Mouse (Mus musculus): ENCODE results near the gene Ccdc50. TPM values are rescaled to one million over a fixed set of nuclear protein-coding genes. Genes with fewer than 3 reads are reported as not detected.

The Ccdc50 gene
- total RNA-seq (2015) (196 and 199 TPM in 2 replicates), total RNA-seq (2017) (173 and 186 TPM in 2 replicates)

DNA sequence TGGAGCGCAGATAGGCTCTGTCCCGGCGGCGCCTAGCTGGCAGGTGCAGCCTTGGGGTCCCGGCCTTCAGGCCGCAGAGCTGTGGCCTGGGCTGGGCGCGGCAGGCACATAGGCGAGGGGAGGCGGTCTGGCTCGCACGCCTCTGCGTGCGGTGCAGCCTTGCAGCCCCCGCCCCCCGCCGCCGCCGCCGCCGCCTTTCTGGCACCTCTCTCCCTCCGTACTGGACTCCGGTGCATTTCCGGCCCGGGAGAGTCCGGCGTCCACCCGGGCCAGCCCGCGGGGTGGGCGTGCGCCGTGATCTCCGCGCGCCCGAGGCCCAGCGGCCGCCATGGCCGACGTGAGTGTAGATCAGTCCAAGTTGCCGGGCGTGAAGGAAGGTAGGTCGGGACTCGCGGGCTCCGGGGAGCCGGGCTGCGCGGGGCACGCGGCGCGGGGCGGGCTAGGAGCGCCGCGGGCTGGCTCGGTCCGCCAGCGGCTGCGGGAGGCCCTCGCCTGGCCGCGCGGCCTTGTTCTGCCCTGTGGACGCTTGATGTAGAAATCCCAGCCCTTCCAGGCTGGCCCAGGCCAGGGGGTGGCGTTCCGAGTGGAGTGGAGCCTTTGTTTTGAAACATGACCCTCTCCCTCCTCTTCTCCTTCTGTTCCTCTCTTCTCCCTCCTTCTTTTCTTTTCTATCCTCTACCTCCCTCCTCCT lies at the start of gene Ccdc50:
Gene Ccdc50, plus strand, starts transcription at position 109 of the 691 bp plus-strand sequence.
- peak; percentile 84 for ATAC-seq (ENCODE audit: poor library complexity, severe bottlenecking)

DNA sequence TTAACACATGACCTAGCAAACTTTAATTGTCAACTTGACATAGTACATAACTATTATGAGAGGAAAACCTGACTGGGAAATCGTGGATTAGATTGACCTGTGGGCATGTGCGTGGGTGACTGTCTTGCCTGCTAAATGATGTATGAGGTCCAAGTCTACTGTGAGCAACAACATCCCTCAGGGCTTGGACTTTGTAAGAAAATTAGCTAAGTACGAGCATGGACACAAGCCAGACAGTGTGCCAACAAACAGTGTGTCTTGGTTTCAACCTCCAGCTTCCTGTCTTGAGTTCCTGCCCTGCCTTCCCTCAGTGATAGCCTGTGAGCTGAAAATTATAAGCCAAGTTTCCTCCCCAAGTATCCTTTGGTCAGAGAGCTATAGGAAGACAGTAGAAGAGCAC lies 41.1 kb upstream of the Ccdc50 start:
- ATAC-seq (ENCODE audit: poor library complexity, severe bottlenecking) = no peak

DNA sequence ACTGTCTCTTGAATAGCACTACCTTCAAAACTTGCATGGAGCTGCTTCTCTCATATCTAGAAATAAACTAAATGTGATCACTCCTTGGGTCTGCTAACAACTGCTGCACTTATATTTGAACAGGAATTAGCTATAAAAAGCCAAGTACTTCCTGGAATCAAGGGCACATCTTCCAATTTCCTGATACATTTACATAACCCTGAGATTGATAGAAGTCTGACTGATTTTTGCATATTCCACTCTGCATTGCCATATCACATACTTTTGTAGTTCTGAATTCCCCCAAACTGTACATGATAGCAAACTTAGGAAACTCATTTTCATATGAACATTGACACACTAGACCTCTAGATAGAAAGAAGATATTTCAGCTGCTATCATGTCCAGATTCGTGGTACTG lies 40.3 kb upstream of the Ccdc50 start:
- no peak for ATAC-seq (ENCODE audit: poor library complexity, severe bottlenecking)

DNA sequence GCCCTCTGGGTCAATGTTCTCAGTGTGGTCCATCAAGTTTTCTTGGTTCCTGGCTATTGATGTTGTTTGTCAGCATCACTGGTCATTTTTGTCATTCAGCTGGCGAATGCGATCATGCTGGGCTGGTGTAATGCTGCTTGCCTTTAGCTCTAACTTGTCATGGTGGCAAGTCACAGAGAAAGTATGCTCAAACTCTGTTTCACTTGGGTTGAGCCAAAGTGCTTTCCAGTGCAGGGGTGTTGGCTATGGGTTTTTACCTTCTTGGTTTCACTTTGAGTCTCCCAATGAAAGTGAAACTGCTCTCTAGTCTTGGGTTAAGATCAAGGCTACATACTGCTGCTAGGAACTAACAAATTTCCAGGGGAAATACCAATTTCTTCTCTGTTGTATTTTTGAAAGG lies 39.4 kb upstream of the Ccdc50 start:
- ATAC-seq (ENCODE audit: poor library complexity, severe bottlenecking) = peak; percentile 89

DNA sequence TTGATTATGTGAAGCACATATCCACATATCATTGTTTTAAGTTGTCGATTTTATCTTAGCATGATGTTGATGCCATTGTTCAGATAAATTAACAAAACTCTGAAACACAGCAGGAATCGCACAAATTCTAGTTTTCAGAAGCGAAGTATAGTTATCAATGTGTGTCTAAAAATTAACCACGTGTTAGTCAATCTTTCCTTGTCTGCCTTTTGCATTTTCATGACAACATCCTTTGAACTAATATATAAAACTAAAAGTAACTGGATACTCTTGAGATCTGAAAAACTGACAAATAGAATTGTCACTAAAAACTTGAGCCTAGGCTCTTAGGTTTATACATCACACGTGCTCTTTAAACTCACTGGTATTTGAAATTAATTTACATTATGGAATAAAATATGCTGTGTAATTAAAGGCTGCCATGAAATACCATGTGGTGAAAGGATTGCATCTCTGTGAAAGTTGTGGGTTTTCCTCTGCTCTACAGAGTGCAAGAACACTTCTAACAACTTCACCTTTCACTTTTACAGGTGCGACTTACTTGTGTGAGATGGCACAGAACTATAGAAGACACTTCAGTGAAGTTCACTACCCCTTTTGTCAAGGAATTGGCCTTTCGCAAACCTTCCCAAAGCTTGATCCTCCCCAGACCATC lies 38.7 kb upstream of the Ccdc50 start:
- ATAC-seq (ENCODE audit: poor library complexity, severe bottlenecking) = no peak

DNA sequence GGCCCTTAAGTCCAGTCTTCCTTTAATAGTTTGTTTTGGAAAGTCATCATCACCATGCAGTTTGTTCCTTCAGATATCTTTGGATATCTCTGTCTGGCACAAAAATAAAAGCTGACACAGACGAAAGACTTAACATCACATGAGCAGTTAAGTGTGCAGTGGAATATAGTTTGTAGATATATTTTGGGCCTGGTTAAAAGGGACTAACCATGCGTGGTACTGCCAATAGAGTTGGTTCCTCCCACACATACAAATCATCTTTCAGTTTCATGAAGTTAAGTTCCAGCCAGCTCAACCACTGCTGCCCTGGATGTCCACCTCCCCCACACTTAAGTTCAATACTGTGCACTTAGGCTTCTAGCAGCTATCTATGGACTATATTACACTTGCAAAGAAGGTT lies 34.2 kb upstream of the Ccdc50 start:
- no peak for ATAC-seq (ENCODE audit: poor library complexity, severe bottlenecking)

DNA sequence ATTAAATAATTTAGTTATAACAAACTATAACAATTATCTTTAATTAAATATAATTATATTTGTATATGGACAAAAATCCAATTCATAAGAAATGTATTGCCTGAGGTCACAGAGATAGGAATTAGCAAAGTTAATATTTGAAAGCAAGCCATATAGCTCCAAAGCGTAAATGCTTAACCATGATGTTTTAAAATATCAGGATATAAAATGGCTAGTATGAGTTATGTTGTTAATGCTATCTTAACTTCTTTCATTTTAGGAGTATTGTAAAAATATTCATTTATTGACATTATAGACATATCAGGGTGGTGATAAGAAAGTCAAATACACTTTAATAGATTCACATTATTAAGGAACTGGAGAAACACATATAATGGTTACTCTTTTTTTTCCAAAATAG lies 28.6 kb upstream of the Ccdc50 start:
- ATAC-seq (ENCODE audit: poor library complexity, severe bottlenecking) = no peak

DNA sequence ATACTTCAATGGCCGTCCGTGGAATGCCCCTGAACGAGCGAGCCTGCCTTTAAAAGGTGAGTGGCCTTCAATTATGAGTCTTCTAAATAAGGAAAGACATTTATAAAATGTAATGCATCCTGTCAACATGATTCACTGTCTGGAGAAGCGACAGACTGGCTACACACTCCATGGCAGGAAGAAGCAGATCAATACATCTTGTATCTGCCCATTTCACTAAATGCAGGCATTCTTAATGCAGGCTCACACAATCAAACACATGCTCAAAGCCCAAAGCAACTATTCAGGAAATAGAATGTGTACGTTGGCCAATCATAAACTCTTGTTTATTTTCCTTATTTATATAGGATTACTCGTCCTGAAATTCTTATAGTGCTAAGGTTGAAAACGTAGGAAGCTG lies 18.5 kb upstream of the Ccdc50 start, which contains the start of gene Uts2b:
Gene Uts2b, minus strand, starts transcription at position 49 of the 400 bp plus-strand sequence.
- no peak for ATAC-seq (ENCODE audit: poor library complexity, severe bottlenecking)

DNA sequence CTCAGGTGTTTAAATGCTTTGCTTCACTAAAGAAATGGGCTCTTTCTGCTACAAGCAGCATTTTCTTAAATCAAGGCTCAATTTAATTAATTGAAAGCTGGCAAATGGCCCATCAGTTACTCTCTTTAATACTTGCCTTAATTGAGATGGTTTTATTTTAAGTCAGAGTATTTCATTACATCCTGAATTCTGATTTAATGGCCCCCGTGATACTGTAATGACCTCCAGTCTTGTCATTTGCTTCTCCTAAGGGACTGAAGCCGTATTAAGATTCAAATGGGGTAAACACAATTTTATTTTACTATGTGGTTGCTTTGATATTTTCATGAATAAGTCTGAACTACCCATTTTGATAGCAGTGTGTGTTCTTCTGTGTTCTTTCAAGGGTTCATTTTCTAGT lies 18.0 kb upstream of the Ccdc50 start:
- no peak for ATAC-seq (ENCODE audit: poor library complexity, severe bottlenecking)

DNA sequence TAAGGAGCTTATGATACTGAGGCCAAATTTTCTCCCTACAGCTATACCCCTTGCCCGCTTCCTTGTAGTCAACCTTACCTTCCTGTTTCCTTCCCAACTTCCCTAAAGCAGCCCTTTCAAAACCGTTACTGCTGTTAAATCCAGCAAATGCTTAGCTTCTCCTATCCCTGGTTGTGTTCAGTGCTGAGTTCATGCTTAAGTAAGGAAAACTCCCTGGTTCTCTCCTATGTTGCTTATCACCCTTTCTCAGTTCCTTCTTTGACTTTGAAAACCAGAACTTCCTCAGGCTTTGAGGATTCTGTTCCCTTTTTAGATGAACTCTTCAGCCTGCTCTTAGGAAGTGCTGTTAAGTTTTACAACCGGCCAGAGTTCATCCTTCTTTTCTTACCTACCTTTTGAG lies 14.5 kb upstream of the Ccdc50 start:
- peak; percentile 92 for ATAC-seq (ENCODE audit: poor library complexity, severe bottlenecking)

DNA sequence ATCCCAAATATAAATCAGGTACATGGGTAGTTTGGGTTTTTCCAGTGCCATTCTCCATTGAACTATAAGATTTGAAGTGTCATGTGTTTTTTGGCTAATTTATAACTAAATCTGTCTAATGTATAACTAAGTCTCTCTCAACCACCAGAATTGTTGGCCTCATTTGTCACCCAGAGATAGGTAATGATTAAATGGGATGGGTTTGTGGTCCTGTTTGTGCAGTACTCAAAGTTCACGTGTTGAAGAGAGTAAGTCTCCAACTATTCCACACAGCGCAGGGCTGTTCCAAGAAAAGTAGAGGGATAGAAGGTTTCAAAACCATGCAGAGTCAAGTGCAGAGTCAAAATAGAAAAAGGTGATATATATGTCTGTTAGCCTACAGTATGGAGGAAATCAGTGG lies 13.4 kb upstream of the Ccdc50 start:
- ATAC-seq (ENCODE audit: poor library complexity, severe bottlenecking) = no peak

DNA sequence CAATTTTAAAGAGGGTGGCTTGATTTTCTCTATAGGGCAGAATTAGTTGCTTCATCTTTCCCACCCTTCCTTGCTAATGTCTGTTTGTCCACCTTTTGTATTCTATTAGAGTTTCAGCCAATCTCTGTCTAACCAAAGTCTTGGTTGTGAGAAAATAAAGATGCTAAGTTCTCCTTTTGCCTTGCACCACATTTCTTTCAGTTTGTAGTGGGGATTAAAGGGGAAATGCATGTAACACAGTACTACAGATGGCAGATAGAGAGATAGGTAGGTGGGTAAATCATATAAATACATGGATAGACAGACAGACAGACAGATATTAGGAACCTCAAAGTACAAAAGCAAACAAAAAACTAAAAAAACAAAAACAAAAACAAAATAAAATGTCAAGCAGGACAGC lies 12.1 kb upstream of the Ccdc50 start:
- peak; percentile 59 for ATAC-seq (ENCODE audit: poor library complexity, severe bottlenecking)

DNA sequence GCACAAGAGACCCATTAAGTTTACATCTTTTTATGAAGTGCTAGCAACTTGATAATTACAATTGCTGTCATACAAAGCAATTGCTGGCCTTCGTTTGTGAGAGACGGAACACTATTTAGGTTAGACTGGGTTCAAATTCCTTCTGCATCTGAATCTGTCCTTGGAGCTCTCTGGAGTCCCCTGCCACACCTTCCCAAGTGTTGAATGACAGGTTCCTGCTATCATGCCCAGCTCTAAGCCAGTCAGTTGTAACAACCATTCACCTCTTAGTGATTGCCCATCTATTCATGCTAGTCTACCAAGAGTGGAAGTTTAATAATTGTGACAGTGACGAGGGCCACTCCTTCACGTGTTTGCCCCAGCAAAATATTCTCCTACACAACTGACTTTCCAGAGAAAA lies 6.5 kb upstream of the Ccdc50 start:
- no peak for ATAC-seq (ENCODE audit: poor library complexity, severe bottlenecking)

DNA sequence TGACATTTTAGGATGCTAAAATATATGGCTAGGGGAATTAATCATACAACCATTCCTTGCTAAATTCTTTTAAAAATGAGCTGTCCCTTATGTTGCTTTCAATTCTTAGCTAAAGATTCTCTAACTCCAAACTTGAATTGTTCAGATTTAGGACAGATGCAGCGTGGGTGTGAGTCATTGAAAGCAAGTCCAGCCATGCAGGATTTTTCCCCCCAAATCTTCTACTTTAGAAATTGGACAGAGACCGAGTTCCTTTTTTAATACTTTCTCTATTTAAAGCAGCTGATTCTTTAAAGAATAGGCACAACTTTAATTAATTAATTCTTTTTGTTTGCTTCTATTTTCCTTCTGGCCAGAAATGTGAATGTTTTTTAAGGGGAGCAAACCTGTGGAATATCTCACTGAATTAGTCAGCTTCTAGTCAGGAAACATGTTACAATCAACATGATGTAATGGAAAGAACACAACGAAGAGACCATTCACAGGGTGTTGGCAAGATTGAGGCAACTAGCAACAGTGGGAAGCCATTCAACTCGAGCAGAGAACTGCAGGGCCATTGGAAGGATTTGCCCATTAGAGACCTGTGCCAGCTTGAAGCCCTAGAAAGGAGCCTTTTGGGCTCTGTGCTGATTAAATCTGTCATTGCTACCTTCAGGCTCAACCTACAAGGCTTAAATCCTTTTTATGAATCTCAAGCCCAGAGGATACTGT lies 3.6 kb upstream of the Ccdc50 start:
- no peak for ATAC-seq (ENCODE audit: poor library complexity, severe bottlenecking)

DNA sequence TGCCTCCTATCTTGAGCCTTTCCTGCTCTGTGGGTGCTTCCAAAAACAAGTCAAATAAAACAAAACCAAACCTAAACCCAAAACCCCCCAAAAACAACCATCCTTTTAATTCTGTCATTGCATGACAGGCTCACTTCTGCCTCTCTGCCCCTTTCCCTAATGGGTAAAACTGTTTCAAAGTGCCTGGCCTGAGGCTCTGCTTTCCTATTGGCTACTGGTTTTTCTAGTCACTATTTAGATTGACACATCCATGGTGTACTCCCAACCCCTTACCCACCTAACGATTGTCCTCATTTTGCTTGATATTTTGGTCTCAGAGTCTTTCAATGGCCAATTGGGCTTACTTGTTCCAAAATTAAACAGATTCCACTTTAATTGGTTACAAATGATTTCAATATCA lies 3.0 kb upstream of the Ccdc50 start:
- no peak for ATAC-seq (ENCODE audit: poor library complexity, severe bottlenecking)

DNA sequence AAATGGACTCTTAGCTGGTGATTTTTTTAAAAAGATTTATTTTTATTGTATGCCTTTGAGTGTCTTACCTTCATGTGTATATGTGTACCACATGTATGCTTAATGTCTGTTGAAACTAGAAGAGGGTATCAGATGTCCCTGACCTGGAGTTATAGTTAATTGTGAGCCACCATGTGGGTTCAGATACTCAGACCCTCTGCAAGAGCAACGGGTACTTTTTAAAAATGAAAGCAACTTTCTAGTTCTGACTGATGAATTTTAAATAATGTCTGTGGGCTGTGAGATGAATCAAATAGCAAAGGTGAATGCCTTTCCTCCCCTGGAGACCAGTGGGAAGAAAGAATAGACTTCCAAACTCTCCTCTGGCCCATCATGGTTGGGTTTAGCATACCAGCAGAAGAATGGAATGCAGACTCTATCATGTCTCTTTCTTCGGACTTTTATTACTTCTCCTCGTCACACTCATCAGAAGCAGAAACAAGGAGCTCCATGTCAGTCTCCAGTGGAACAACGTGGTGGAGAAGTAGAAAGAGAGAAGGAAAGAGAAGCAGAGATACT lies 1.7 kb upstream of the Ccdc50 start:
- ATAC-seq (ENCODE audit: poor library complexity, severe bottlenecking) = no peak

DNA sequence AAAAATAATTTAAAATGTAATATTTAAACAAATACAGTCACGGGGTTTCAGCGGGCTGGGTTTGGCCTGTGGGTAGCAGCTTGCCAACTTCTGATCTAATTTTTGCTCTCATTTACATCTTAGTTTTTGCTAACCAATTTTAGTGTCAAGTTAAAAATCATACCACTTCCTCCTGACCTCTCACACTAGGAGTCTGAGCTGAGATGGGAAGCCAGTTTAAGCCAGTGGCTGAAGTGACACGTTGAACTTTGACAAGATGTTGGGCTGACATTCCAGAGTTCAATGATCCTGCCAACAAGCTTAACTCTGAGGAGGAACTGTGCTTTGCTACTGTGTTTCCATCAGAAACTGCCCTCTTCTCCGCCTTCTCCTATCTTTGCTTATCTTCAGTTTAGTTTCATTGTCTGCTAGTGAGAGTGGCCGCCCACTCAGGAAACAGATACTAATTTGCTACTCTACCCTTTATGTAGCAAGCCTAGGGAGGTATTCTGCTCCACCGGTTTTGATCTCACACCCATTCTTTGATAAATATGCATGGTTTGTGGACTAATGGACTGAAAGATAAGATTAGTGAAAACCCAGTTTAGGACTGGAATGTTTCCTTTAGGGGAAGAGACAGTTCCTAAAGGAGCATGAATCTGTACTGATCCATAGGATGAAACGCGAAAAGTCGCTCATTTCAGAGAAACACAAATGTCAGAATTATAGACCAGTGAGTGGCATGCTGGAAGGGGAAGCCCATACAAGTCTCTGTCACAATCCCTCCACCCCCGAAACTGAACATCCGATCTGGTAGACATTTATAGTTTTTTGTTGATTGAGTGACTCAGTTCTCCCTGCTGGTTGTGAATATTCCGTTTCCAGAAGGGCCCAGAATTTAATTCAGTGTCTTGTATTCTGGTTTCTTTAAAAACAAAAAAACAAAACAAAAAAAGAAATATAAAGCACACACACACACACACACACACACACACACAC lies 746 bp upstream of the Ccdc50 start:
- peak; percentile 45 for ATAC-seq (ENCODE audit: poor library complexity, severe bottlenecking)

DNA sequence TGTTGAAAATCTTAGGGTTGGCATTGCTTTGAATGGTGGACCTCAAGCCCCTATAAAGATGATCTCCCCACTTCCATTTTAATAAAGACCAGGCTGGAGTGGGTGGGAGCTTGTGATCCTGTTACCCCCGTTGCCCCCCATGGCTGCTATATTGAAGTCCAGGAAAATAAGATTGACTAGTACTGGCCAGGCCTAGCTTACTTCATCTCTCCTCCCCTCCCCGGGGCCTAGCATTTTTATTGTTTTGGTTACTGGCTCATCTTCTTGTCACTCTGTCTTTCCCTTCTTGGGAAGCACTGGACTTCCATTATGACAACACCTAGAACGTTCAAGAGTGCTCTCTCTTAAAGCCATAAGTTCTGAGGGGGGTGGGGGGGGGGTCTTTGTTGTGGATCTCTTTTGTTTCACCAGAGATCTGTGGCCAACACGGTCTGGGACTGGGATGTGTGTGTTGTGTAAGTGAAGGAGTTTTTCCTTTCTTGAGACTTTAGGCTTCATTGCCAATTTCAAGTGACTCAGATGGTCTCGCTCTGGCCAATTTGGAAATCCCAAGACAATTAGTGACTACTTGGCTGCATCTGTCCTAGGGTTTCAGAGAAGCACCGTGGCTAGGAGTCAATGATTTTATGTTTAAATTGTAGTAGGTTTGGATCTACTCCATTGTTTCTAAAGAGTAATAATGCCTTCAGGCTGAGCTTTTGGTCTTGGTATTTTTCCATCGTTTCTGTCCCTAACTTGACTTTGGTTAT lies 1.0 kb downstream of the Ccdc50 start:
- ATAC-seq (ENCODE audit: poor library complexity, severe bottlenecking) = no peak

DNA sequence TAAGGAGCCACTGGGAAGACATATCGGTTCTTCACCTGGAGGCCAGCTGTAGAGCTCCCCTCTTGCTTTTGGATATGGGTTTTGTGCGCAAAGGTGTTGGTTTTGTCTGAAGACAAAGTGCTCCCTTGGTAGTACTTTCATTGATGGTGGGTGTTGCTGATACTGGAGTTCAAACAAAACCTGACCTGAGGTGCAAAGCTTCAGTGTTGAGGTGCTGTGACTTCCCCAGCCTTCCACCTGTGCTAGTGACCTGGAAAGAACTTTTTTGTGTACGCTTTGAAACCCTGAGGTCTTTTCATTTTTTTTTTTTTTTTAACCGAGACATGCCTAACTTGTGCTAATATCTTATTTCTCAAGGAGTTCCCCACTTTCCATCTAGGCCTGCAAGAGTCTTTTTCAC lies 1.6 kb downstream of the Ccdc50 start:
- ATAC-seq (ENCODE audit: poor library complexity, severe bottlenecking) = no peak

DNA sequence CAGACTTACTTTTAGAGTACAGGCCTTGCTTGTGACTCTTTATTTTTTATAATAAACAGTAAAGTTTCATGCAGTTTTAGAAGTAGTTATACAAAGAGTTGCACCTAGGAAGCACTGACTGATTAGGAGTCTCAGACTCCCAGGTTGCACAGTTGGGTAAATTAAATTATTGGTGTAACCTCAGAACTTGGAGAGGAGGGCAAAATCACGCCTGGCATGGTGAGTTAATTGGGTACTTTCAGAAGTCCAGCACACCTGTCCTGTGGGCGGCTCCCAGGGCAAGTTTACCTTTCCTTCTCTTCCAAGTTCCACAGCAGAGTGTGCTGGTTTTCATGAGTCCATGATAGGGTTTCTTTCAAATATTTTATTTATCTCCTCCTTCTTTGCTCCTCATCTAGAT lies 3.2 kb downstream of the Ccdc50 start:
- ATAC-seq (ENCODE audit: poor library complexity, severe bottlenecking) = no peak

Data from megakaryocyte, adult 5-6 weeks (primary cell).